Mouse (Mus musculus): ENCODE measurements at regions not wholly inside any gene's neighbourhood (a gene's known extent, or its start where the extent isn't known, plus 50 kb on each side); places are given as distances from the start of the nearest gene placed in this dataset.

- TF ChIP-seq MAFK (IDR thresholded peaks at IDR 0.05; ENCODE audit: insufficient read depth, low read depth, low read length) = no peak
- no peak for TF ChIP-seq ZC3H11A (IDR thresholded peaks at IDR 0.05; ENCODE audit: borderline replicate concordance, low read depth, low read length)
- TF ChIP-seq CHD2 (IDR thresholded peaks at IDR 0.05; ENCODE audit: low read depth, low read length) = no peak
- no peak for TF ChIP-seq HCFC1 (IDR thresholded peaks at IDR 0.05; ENCODE audit: borderline replicate concordance, insufficient read depth, low read length)
Measured at GRCm38 (mm10) chr6:99936716-99937115, 210.5 kb upstream of the Prok2 start.
